Mouse (Mus musculus): ENCODE results near the gene AU040320.

GRCm38 (mm10) chr4:126852971-126853370, 99.6 kb downstream of the AU040320 start:
- no peak for TF ChIP-seq CTCF (IDR thresholded peaks at IDR 0.05; ENCODE audit: borderline replicate concordance, insufficient read depth, low read length)
- no peak for TF ChIP-seq POLR2A (IDR thresholded peaks at IDR 0.05; ENCODE audit: low read depth, low read length)
